Mouse (Mus musculus): ENCODE measurements at regions not wholly inside any gene's neighbourhood (a gene's known extent, or its start where the extent isn't known, plus 50 kb on each side); places are given as distances from the start of the nearest gene placed in this dataset.

DNA sequence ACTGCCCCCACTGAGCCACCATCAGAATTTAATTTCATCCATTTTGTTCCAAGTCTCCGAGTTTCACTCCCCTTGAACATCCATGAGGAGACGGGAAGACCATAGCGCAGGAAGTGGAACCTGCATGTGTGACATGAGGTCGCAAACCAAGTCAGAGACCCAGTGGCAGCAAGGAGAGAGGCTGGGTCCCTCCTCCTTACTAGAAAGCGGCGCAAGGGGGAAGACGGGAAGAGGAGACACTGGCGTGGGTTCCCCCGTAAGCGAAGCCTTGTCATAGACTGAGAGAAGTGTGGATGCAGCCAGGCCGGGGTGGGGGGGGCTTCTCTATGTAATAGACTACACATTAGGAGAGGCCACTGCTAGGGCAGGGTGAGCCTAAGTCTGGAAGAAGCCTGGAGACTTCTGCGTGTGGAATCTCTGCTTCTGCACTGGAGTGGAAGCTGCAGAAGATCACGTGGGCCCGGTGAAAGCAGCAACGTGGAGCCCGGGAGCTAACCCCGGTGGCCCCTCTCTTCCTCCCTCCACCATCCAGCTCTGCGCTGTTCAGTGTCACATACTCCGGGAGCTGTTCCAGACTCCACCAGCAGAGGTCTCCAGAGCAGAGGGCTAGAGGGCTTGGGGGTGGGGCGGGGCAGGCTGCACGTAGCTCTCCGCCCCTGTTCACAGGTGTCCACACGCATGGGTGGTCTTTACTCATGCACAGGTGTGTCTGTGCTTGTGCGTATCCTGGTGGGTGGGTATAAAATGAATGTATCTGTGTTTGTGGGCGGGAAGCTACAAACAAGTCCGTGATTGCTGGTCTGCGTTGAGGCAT lies 159.4 kb downstream of the Zfp36l2 start:
- DNase-seq (ENCODE audit: low read depth, low spot score), result no peak

DNA sequence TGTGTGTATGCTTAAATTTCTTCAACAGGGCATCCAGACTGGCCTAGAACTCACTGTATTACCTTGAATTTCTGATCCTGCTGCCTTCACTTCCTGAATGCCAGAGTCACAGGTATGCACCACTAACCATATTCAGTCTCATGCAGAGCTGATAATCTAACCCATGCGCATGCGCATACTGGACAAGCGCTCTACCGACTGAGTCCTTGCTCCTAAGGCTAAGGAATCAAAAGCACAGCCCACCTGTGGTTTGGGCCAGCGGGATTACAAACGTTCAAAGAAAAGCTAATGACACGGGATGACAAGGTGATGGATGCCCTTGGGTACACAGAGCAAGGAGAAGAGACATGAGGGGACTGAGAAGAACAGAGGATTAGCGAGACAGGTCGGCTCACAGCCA lies 160.5 kb downstream of the Zfp36l2 start:
- no peak for DNase-seq (ENCODE audit: low read depth, low spot score)

DNA sequence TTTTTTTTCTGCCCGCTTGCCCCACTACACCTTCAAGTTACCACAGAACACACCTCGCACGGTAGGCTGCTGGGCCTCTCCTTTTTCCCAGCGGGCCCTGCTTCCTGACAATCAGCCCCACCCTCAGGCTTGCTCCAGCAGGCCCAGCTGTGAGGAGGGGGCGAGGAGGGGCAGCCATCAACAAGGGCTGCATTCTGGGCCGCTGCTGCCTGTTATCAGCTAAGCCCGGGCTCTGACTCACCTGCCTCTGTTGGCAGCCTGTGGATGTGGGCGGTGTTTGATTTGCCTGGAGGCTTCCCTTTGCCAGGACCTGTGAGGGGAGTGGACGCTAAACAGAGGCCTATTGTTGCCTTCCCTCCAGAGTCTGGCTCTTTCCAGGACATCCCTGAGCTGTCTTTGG lies 161.6 kb downstream of the Zfp36l2 start:
- DNase-seq (ENCODE audit: low read depth, low spot score), result no peak

DNA sequence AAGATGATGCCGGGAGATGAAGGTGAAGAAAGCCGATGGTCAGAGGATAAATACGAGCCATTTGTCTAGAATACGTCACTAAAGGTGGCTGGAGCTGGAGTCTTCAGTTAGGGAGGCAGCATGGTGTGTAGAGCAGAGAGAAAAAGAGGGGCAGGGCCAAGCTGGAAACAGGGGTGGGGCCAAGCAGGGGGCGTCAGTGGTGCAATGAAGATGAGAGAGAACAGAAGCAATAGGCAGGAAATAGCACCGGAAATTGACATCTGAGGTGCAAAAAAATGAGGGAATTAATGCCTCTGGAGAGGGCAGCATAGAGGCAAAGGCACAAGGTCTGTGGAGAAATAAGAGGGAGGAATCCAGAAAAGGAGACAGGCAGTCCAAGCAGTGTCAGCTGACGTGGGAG lies 165.4 kb downstream of the Zfp36l2 start:
- DNase-seq (ENCODE audit: low read depth, low spot score), result no peak

DNA sequence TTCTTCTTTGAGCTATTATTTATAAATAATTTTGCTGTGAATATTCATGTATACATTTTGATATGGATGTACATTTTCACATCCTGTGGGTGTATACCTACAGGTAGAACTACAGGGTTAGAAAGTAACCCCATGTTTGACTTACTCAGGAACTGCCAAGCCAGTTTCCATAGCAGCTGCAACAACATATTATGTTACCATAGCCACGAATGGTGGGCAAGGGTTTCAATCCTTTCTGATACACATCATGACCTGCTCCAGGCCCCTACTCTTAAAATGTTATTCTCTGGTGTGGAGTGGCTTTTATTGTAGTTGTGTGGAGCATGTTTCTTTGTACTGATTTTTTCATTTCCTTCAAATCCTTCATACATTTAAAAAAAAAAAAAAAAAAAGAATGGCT lies 168.9 kb downstream of the Zfp36l2 start:
- no peak for DNase-seq (ENCODE audit: low read depth, low spot score)

DNA sequence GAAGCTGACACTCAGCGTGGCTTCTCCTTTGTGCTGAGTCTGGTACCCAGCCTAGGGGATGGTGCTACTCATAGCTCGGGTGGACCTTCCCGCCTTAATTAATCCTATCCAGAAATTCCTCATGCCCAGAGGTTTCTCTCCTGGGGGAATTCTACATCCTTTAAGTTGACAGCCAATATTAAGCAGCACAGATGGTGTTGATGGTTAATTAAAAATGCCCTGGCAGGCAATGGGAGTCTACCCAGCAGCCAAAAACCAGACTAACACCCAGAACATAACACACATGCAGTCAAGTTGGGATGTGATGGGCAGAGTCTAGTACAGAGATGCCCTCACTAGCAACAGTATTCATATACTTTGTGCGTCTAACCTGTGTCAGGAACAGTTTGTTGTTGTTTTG lies 169.9 kb downstream of the Zfp36l2 start:
- DNase-seq (ENCODE audit: low read depth, low spot score), result no peak

DNA sequence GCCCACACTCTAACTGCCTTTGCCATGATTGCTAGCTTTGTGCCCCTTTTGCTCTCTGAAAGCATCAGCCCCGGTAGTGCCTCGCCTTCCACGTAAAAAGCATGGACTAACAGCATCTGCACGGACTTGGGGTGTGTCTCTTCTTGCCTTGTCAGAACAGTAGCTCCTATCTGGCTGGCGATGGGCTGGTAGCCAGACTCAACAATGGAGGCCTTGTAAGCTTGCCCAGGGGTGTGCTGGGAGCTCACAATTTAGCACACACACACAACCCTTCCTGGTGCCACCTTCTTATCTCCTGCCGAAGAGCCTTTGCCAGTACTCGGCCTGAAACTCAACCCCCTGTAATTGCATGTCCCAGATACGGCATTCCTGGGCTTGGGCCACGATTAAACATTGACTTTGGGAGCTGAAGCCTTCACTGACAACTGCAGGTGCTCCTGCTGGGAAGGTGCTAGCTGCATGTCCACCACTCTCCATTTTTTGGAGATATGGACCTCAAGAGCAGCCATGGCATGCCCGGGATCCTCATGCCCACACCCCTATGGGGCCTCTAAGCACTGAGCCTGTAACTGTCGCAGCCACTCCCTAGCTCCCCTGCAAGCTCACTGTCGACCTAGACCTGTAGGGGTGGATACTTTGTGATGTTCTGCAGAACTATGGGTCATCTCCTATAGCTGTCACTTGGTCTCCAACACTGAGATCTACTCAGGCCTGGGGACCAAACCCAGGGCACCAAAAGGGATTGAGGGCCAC lies 166.7 kb upstream of the Haao start:
- DNase-seq (ENCODE audit: low read depth, low spot score), result no peak

DNA sequence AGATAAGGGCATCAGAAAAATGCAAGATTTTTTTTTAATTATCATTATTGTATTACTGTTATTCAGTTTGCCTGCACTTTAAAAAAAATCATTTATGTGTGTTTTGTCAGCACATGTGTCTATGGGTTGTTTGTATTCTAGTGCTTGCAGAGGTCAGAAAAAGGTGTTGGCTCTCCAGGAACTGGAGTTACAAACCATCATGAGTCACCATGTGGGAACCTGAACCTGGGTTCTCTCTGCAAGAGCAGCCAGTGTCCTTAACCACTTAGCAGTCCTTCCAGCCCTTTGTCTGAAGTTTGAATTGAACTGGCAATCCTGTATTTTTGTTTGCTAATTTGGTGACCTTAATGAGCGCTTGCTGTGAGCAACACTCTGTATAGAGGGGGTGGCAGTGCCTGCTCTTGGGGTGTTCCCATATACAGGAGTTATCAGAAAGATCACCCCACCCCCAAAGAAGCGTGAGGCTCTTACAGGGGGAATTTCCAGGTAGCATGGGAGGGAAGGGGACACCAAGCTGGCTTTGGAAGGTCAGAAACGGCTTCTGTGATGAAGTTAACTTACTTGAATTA lies 162.8 kb upstream of the Haao start:
- no peak for DNase-seq (ENCODE audit: low read depth, low spot score)

DNA sequence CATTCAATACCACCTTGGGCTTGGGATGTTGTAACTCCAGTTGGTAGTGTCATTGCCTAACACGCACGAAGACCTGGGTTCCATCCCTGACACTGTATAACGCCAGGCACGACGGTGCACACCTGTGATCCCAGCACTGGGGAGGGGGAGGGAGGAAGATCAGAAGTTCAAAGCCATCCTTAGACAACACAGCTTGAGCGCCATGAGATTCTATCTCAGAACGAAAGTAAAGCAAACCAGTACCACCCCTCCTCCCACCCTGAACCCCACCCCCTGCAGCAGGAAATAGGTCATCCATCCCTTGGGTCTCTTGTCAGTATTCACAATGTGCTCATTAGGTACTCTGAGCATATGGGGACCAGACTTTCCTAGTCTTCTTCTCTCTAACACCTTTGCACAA lies 162.2 kb upstream of the Haao start:
- DNase-seq (ENCODE audit: low read depth, low spot score), result no peak

DNA sequence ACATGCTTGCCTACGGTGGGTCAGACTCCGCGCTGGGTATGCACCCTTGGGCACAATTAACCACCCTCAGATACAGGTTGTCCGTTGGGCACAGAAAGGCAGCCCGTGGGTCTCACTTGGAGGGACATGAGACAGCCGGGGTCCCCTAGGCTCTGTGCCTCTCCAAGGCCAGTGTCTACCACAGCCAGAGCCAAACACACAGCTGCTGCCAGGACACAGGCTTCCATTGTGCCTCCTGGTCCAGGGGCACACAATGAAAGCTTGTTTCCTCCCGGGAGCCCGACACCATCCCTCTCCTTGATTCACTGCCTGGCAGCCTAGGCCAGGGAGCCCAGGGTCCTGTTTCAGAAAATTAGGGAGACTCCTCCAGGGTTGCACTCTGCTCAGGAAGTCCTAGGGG lies 161.4 kb upstream of the Haao start:
- peak; percentile 50 for DNase-seq (ENCODE audit: low read depth, low spot score)

DNA sequence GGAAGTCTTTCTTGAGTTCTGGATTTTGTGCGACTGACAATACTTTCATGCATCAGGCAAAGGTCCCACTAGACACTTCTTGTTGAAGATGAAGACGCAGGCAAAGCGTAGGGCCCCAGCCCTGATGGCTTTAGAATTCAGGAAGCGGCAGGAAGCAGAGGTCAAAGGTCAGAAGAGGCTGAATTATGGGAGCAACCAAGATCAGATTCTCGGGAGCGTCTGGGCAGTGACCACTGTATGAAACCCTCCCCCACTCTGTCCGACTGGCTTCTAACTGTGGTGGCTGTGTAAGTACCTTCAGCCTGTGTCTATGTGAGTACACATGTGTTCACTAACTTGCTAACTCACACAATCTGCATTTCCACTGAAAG lies 160.9 kb upstream of the Haao start:
- no peak for DNase-seq (ENCODE audit: low read depth, low spot score)

DNA sequence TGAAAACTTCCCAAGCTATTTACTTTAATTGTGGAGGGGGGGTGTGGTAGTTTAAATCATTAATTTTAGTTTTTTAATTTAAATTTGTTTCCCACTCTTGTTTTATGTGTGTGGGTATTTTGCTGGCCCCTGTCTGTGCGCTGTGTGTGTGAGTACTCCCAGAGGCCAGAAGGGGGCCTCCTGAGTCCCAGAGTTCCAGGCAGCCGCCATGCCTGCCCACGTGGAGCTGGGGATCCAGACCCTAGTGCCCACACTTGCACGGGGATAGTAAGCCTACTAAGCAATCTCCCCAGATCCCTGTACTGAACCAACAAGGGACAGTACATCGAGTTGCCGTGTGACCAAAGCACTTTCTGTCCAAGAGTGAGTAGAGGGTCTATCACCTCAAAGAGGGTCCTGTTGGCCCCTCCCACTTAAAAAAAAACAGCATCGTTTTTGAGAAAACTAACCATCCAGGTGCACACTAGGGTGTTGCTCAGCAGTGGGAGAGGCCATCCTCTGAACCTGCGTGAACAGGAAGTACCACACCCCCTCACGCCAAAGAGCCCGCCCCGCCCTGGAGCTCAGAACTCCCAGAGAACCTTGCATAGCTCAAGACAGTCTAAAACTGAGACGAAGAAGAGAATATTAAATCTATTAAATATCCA lies 160.4 kb upstream of the Haao start:
- DNase-seq (ENCODE audit: low read depth, low spot score), result no peak

DNA sequence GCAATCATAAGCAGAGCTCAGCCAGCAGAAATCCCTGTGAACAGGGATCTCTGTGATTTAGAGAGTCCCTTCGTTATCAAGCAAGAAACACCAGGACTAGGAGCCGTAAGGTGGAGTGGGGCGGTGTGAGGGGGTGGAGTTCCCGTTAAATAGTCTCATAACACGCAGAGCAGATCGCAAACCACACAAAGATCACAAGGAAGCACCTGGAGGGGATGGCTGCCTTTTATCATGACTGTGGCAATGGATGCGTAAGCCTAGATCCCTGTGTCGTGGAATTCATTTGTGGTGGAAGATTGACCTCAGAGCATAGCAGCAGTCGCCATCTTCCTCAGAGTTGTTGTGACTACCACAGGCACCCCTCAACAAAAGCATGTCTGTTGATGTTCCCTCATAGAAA lies 159.0 kb upstream of the Haao start:
- DNase-seq (ENCODE audit: low read depth, low spot score), result no peak

DNA sequence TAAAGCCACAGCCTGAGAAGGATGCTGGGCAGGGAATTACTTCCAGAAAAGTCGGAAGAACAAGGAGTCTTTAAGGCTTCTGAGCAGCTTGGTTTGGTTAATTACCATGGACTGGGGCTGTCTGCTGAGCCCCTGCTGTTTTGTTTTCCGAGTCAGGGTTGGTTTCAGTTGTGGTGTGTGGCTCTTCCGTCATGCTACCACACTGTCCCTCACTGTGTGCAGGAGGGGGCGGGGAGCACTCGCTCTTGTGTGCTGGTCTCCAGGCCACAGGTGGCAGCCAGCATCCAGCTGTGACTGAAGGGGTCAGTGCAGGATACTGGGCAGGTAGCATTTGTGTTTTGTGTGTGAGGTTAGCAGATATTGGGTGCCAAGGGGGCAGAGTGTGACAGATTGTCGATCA lies 156.5 kb upstream of the Haao start:
- no peak for DNase-seq (ENCODE audit: low read depth, low spot score)

DNA sequence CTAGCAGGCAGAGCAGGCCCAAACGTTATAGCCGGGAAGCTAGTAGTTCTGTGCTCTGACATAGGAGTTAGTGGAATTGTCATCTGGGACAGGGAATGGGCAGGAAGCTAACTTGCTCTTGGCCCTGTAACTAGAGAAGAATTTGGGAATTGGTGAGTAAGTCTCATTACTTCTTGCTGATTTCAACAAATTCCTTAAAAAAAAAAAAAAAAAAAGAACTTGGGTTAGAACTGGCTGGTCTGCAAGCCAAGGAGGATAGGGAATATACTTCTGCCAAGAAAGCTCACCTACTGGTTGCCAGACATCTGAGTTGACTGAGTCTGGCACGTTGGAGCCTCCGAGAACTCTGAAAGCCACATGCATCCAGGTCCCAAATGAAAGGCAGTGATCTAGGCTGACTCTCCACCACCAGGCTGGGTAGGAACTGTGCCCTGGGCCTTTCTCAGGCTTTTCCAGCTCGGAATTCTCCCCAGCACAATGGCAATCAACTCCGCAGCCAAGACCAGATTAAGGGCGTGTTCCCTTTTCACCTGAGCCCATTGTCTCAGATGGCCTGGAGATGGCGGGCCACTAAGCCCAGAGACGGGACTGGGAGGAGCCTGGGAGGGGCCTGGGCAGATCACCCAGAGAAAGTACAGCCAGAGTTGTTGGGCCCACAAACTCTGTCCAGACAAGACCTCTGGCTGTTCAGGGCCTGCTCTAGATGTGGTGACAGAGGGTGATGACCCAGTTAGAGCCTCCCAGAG lies 155.9 kb upstream of the Haao start:
- no peak for DNase-seq (ENCODE audit: low read depth, low spot score)

DNA sequence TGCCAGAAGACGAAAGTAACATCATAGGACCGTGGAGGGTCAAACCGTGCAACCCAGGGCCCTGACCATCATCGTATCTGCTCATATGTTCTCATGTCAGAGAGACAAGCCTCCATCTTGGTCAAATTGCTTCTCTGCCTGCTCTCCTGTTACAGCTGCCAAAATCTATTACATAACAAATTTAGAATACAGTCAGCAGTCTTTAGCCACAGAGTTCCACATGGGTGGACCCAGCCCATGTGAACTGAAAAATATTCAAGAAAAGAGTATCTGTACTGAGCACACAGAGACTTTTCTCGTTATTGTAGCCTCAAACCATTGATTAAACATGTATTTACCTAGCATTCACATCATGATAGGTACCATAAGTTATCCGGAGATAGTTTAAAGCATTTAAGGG lies 155.2 kb upstream of the Haao start:
- no peak for DNase-seq (ENCODE audit: low read depth, low spot score)

DNA sequence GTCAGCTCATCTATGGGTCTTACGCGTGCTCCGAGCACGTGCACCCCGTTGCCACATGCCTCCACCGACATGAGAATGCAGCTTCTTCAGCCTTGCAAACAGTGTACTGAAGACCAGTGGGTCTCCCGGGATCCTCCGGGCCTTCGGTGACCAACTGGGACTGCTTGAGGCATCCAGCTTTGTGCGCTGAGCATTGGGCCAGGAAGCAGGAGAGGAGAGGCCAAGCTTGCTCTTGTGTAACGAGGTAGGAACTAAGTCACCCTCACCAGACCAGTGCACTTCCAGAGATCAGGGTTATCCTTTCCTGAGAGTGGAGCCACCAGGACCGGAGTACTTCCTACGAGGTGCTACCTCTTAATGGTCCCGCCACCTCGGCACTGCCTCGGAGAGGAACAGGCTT lies 154.6 kb upstream of the Haao start:
- no peak for DNase-seq (ENCODE audit: low read depth, low spot score)

DNA sequence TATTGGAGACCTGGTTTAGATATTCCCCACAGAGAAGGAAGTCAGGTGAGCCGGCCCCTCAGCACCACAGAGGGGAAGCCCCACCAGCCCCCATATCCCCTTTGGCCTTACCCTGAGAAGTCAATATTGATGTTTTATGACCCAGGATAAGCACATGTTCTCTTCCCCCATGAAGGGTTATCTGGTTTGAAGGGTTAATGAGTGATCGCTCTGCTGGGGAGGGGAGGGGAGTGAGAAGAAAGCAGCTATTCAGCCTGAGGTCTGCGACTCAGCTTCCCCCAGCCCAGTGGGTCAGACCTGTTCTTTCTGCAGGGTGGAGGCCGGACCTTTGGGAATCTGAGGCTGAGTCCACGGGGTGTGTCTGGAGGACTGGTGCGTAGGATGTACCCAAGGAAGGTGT lies 152.4 kb upstream of the Haao start:
- no peak for DNase-seq (ENCODE audit: low read depth, low spot score)

DNA sequence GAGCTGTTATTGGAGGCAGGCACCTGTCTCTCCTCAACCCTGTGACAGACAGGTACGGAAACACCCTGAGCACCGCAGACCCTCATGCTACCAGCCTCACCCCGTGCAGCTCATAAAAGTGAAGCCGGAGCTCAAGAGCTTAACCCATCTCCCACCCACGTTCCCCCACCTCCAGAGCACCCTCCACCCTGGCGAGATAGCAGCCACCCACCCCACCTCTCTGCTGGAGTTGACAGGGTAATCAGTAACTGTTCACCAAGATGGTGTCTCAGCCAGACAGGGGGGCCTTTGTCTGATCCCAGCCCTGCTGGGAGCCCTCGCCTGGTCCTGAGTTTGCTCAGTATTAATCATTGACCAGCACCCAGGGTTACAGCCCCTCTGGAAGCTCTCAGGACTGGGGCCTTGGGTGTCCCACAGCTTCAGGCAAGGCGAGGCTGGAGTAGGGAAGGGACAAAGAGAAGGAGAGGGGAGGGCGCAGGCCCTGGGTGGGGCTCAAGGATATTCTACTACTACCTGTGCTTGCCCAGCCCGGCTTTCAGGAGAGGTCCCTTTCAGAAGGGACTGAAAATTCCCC lies 151.3 kb upstream of the Haao start:
- DNase-seq (ENCODE audit: low read depth, low spot score), result no peak

DNA sequence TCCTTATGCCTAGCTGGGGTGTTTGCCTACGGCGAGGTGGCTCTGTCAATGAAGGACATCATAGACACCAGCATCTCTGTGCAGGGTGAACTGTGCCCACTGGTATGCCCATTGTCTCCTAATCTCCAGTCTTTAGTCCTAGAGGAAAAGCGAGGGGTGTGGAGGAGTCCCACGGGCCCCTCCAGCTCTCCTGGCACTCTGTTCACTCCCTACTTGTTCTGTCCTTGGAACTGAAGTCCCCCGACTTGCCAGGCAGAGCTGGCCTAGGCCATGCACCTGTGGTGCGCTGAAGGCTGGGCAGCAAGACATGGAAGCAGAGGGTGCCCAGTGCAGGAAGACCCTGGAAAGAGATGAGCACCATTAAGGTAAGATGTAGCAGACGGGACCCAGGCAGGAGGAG lies 150.6 kb upstream of the Haao start:
- DNase-seq (ENCODE audit: low read depth, low spot score), result no peak

DNA sequence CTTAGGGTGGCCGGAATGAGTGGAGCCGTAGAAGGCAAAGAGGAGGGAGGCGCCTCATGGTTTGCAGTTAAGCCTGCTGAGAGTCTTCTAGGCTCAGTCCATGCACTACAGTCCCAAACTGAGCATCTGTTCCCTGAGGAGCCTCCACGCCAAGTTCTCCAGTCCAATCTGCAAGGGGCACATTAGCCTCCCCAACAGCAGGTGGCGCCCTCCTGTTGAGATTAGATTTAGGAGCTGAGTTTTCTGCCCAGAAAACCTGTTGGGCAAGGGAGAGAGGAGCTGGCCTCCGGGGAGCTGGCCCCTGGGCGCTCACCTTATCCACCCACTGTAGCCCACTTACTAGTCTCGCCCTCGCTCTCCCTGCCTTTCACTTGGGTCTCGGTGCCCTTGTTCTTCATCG lies 150.0 kb upstream of the Haao start:
- no peak for DNase-seq (ENCODE audit: low read depth, low spot score)

DNA sequence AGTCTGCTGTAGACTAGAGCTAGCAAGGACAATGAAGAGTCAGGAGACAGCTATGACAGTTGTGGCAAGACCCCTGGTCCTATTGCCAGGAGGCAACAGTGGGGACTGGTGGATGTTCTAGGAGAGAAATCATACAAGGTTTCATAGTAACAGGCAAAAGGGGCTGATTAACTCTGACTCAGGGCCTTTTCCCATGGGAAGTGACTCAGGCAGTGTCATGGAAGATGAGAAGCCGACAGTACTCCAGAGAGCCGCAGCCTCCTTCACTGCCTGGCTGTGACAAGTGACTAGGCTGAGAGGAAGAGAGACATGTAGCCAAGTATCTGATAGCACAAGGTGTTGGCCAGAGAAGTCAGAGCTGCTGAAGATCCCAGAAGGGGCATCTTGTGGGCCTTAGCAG lies 145.3 kb upstream of the Haao start:
- no peak for DNase-seq (ENCODE audit: low read depth, low spot score)

All from telencephalon, adult 2 months (tissue).